Mouse (Mus musculus) forebrain, embryonic 11.5 days (tissue): ENCODE results near the gene Clk3. TPM values are rescaled to one million over a fixed set of nuclear protein-coding genes. Genes with fewer than 3 reads are reported as not detected.

ENCODE experiments used
- ATAC-seq: fragments of 200-750 bp; cut with Nextera tagmentation; replicated peaks from 2 replicates; pipeline ENCODE4 v1.8.0; 2017; ENCODE audit warnings: moderate TSS enrichment; ENCODE audit not compliant: low FRiP score
- DNase-seq: peaks from one replicate; pipeline ENCODE4 v3.0.0-alpha.2; 2017; ENCODE audit warnings: low spot score
- H3K27ac ChIP-seq: fragments of 300-500 bp; sonication (generic); 2 replicates; pipeline ENCODE4 v1.5.1; 2014; ENCODE audit warnings: low read depth, low read length
- H3K27me3 ChIP-seq: fragments of 300-500 bp; sonication (generic); 2 replicates; pipeline ENCODE4 v1.6.1; 2014; ENCODE audit warnings: mild to moderate bottlenecking, low read length, mixed read lengths; ENCODE audit not compliant: control insufficient read depth, insufficient read depth
- H3K36me3 ChIP-seq: fragments of 300-500 bp; sonication (generic); 2 replicates; pipeline ENCODE4 v1.6.1; 2014; ENCODE audit warnings: mild to moderate bottlenecking, low read length, moderate library complexity, mixed read lengths; ENCODE audit not compliant: control insufficient read depth, insufficient read depth
- H3K4me1 ChIP-seq: fragments of 300-500 bp; sonication (generic); replicated peaks from 2 replicates; pipeline ENCODE4 v1.6.1; 2014; ENCODE audit warnings: low read length, mixed read lengths; ENCODE audit not compliant: control insufficient read depth, insufficient read depth
- H3K4me2 ChIP-seq: fragments of 300-500 bp; sonication (generic); 2 replicates; pipeline ENCODE4 v1.6.1; 2014; ENCODE audit warnings: low read depth, mild to moderate bottlenecking, low read length, moderate library complexity, mixed read lengths; ENCODE audit not compliant: severe bottlenecking
- H3K4me3 ChIP-seq: fragments of 300-500 bp; sonication (generic); 2 replicates; pipeline ENCODE4 v1.5.1; 2014; ENCODE audit warnings: low read depth, low read length
- H3K9ac ChIP-seq: fragments of 300-500 bp; sonication (generic); 2 replicates; pipeline ENCODE4 v1.6.1; 2014; ENCODE audit warnings: low read length
- H3K9me3 ChIP-seq: fragments of 300-500 bp; sonication (generic); 2 replicates; pipeline ENCODE4 v1.6.1; 2016; ENCODE audit warnings: low read length, mixed read lengths; ENCODE audit not compliant: control insufficient read depth
- WGBS: fragments of 180-500 bp; shearing (Covaris S2); extraction: QIAGEN DNeasy Blood & Tissue Kit; methylation state at CpG from one replicate; pipeline ENCODE4 v1.1.7; 2014; 5-methylcytosine and 5-hydroxymethylcytosine counted together
- polyA plus RNA-seq: library from polyadenylated mRNA; unstranded; fragments of >200 nt; fragmentation: Nextera tagmentation; extraction: Ambion mirVana; gene quantifications from 2 replicates; pipeline ENCODE4 v1.2.1, GENCODE M21; 2014

Gene Clk3
- polyA plus RNA-seq, 1 experiment from 2014 or later: 91.5 TPM

DNA sequence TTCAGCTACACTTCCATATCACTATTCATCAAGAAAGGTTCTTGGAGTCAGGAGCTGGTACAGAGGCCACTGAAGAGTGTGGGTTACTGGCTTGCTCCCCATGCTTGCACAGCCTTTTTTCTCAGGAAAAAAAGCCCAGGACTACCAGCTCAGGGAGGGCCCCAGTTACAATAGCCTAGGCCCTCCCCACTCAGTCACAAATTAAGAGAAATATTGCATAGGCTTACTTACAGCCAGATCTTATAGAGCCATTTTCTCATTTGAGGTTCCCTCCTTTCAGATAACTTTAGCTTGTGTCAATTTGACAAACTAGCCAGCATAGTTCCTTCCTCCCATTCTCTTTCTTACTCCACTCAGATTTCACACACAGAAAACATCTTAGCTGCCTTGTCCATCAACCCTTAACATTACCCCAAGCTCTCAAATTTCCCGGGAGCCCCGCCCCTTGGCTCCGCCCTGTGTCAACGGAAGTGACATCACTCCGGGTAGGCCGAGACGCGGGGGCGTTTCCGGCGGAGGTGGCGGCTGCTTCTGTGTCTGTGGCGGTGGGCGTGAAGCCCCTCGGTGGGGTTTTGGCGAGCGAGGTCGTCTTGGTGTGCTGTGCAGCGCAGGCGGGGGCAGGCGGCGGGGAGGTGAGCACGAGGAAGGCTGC is 57.5 kb downstream of the Clk3 start, which contains the start of gene Edc3:
Edc3 (plus strand) TSS at position 473 of the 652 bp plus-strand sequence.
- Histone ChIP-seq H3K36me3 (no peaks in the 10 kb centered on the region), H3K27me3 (no peaks in the 10 kb centered on the region), H3K4me2 (peak within 1 kb of the TSS; percentile 76), H3K9me3 (no peaks in the 10 kb centered on the region; the same call in 1 of the 2 replicates), H3K9ac (peak within 1 kb of the TSS; percentile 75), H3K4me3 (peak within 1 kb of the TSS; percentile 91), H3K4me1 (peaks cover 2% of the 10 kb centered on the region; the same call in 1 of the 2 replicates), H3K27ac (peak within 1 kb of the TSS; percentile 57; the same call in 1 of the 2 replicates)
- WGBS: under 1% methylated on average over 23 of the region's 23 CpGs
- DNase-seq: peak; percentile 95
- peak; percentile 91 for ATAC-seq

DNA sequence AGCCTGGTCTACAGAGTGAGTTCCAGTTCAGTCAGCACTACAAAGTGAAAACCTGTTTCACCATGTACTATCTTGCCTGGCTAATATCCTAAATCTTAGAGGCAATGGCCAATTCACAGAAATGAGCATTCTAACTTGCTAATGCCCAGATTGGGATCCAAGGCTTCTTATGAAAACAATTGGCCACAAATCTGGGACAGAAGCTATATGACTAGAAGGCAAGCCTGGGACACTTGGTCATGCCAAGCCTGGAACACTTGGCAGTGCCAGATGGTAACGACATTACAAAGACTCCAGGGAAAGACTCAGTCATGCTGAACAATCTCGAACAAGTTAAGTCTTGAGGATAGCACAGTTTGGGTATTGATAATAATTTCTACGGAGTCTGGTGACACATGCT is 59.2 kb downstream of the Clk3 start:
- Histone ChIP-seq H3K4me3 (no peak overlapping the region), H3K27ac (no peak overlapping the region), H3K9me3 (no peaks in the 10 kb centered on the region; the same call in 1 of the 2 replicates), H3K4me1 (peaks cover 2% of the 10 kb centered on the region; the same call in 1 of the 2 replicates), H3K9ac (no peak overlapping the region), H3K27me3 (no peaks in the 10 kb centered on the region), H3K4me2 (no peak overlapping the region), H3K36me3 (no peaks in the 10 kb centered on the region)
- ATAC-seq: no peak
- DNase-seq: no peak
- 86% methylated on average over 3 of the region's 3 CpGs for WGBS

Other genes starting within 250 kb of the Clk3 start
- gene Cox5a, start 244.6 kb downstream of the Clk3 start, polyA plus RNA-seq: 624 and 635 TPM in 2 replicates
- gene Fam219b, start 228.3 kb downstream of the Clk3 start, polyA plus RNA-seq: 21.0 TPM in 2 replicates
- gene Mpi, start 213.1 kb downstream of the Clk3 start, polyA plus RNA-seq: 55.1 and 65.5 TPM in 2 replicates
- gene Scamp2, start 204.9 kb downstream of the Clk3 start, polyA plus RNA-seq: 57.7 and 58.2 TPM in 2 replicates
- 12.6 and 15.1 TPM in 2 replicates for gene Ulk3, start 176.4 kb downstream of the Clk3 start, polyA plus RNA-seq
- gene Cplx3, start 159.6 kb downstream of the Clk3 start, polyA plus RNA-seq: 0.15 TPM in 1 of 2 replicates, not detected in the other
- gene Lman1l, start 145.1 kb downstream of the Clk3 start, polyA plus RNA-seq: not detected in 2 replicates
- 32.9 and 39.5 TPM in 2 replicates for gene Csk, start 112.2 kb downstream of the Clk3 start, polyA plus RNA-seq
- gene Cyp1a2, start 82.2 kb downstream of the Clk3 start, polyA plus RNA-seq: not detected in 2 replicates
- not detected in 2 replicates for gene Cyp1a1, start 77.9 kb downstream of the Clk3 start, polyA plus RNA-seq
- 25.1 and 27.4 TPM in 2 replicates for gene Edc3, start 57.3 kb downstream of the Clk3 start, polyA plus RNA-seq
- gene Arid3b, start 70.9 kb upstream of the Clk3 start, polyA plus RNA-seq: 27.4 and 32.1 TPM in 2 replicates
- 114 and 126 TPM in 2 replicates for gene Ubl7, start 145.1 kb upstream of the Clk3 start, polyA plus RNA-seq
- 0.52 and 1.3 TPM in 2 replicates for gene Sema7a, start 174.3 kb upstream of the Clk3 start, polyA plus RNA-seq
- gene Cyp11a1, start 240.6 kb upstream of the Clk3 start, polyA plus RNA-seq: not detected in 2 replicates